Mouse (Mus musculus) midbrain, postnatal 0 days (tissue): Measurements from ENCODE around the gene Slc1a1. TPM values are rescaled to one million over a fixed set of nuclear protein-coding genes. Genes with fewer than 3 reads are reported as not detected.

Experiments
- ATAC-seq: fragments of 200-750 bp; cut with Nextera tagmentation; 2 replicates; pipeline ENCODE4 v1.8.0; 2017; ENCODE audit warnings: moderate number of reproducible peaks, mild to moderate bottlenecking, moderate TSS enrichment, moderate library complexity; ENCODE audit not compliant: low FRiP score
- DNase-seq: peaks from one replicate; pipeline ENCODE4 v3.0.0-alpha.2; 2015; ENCODE audit warnings: low spot score
- H3K27ac ChIP-seq: fragments of 300-500 bp; sonication (generic); 2 replicates; pipeline ENCODE4 v1.5.1; 2014; ENCODE audit warnings: low read depth, mild to moderate bottlenecking, low read length, mixed read lengths
- H3K27me3 ChIP-seq: fragments of 300-500 bp; sonication (generic); 2 replicates; pipeline ENCODE4 v1.6.1; 2014; ENCODE audit warnings: low read length, control low read depth, mixed read lengths; ENCODE audit not compliant: insufficient read depth
- H3K36me3 ChIP-seq: fragments of 300-500 bp; sonication (generic); 2 replicates; pipeline ENCODE4 v1.6.1; 2014; ENCODE audit warnings: low read length, control low read depth, mixed read lengths; ENCODE audit not compliant: insufficient read depth
- H3K4me1 ChIP-seq: fragments of 300-500 bp; sonication (generic); 2 replicates; pipeline ENCODE4 v1.6.1; 2014; ENCODE audit warnings: mild to moderate bottlenecking, control low read depth, antibody characterized with exemption, low read length, mixed read lengths; ENCODE audit not compliant: insufficient read depth
- H3K4me2 ChIP-seq: fragments of 300-500 bp; sonication (generic); 2 replicates; pipeline ENCODE4 v1.6.1; 2014; ENCODE audit warnings: low read depth, mild to moderate bottlenecking, low read length, mixed read lengths; ENCODE audit not compliant: poor library complexity, severe bottlenecking
- H3K4me3 ChIP-seq: fragments of 300-500 bp; sonication (generic); 2 replicates; pipeline ENCODE4 v1.5.1; 2014; ENCODE audit warnings: low read depth, mild to moderate bottlenecking, low read length, moderate library complexity
- H3K9ac ChIP-seq: fragments of 300-500 bp; sonication (generic); replicated peaks from 2 replicates; pipeline ENCODE4 v1.6.1; 2014; ENCODE audit warnings: mild to moderate bottlenecking, low read length, moderate library complexity, mixed read lengths; ENCODE audit not compliant: poor library complexity, severe bottlenecking
- H3K9me3 ChIP-seq: fragments of 300-500 bp; sonication (generic); 2 replicates; pipeline ENCODE4 v1.6.1; 2016; ENCODE audit warnings: low read length, control low read depth
- CTCF ChIP-seq: IDR thresholded peaks from 2 replicates; pipeline ENCODE4 v1.5.1; 2016; ENCODE audit warnings: antibody characterized with exemption, mild to moderate bottlenecking
- WGBS: fragments of 180-500 bp; shearing (Covaris S2); extraction: QIAGEN DNeasy Blood & Tissue Kit; methylation state at CpG from one replicate; pipeline ENCODE4 v1.1.7; 2014; 5-methylcytosine and 5-hydroxymethylcytosine counted together
- polyA plus RNA-seq: library from polyadenylated mRNA; unstranded; fragments of >200 nt; fragmentation: Nextera tagmentation; extraction: Ambion mirVana; gene quantifications from 2 replicates; pipeline ENCODE4 v1.2.1, GENCODE M21; 2015
- total RNA-seq: library from RNA; depleted of rRNA; stranded (reverse); fragments of >200 nt; gene quantifications from 2 replicates; pipeline ENCODE4 v1.2.3, GENCODE M21; 2014

The Slc1a1 gene
- total and polyA plus RNA-seq, 2 experiments from 2014 or later: 51.7 to 85.3 TPM

DNA sequence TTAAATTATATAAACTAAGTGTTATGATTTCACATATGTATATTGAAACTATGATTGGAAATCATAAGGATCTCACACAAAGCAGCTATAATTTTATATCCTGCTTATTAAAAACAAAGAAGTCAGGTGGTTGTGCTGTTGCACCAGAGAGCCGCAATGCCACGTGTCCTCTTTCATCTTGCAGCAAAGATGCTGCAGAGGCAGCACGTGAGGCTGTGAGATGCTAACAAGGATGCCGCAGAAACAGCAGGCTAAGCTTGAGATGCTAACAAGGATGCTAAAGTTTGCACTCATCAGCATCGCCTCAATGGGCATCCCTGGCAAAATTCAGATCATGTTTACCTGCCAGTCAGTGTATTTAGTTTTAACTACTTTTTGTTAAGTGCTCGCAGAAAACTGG lies 34.4 kb upstream of the Slc1a1 start:
- TF ChIP-seq CTCF: no peak
- 34% methylated on average over 6 of the region's 6 CpGs for WGBS
- Histone ChIP-seq H3K27ac (0 out of 2 replicates have a peak overlapping the region, but pooled peaks have one; percentile 3), H3K9ac (no peak overlapping the region), H3K36me3 (no peaks in the 10 kb centered on the region), H3K9me3 (no peaks in the 10 kb centered on the region), H3K4me2 (no peak overlapping the region), H3K4me1 (no peaks in the 10 kb centered on the region), H3K27me3 (no peaks in the 10 kb centered on the region), H3K4me3 (no peak overlapping the region)
- DNase-seq (peak; percentile 71), ATAC-seq (0 out of 2 replicates have a peak, but pooled peaks have one; percentile 68)

DNA sequence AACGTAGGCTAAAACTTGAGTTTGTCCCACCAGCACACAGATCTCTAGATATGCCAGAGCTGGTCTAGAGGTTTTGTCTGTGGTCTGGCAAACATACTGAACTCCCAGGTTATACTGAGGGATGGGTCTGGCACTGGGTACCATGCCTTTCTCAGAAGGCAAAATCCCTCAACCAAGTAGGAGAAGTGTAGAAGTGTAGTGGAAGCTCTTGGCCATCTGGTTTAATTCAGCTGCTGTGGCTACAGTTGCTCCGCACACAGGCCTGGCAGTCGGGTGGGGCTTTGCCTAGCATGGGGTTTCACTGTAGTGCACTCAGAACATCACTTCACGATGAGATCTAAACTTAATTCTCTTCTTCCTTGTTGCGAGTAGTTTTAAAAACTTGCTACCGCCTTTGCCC lies 28.6 kb upstream of the Slc1a1 start:
- Histone ChIP-seq H3K27me3 (no peaks in the 10 kb centered on the region), H3K4me3 (no peak overlapping the region), H3K27ac (no peak overlapping the region), H3K4me2 (no peak overlapping the region), H3K36me3 (no peaks in the 10 kb centered on the region), H3K9me3 (no peaks in the 10 kb centered on the region), H3K9ac (no peak overlapping the region), H3K4me1 (no peaks in the 10 kb centered on the region)
- WGBS: 92% methylated on average over 6 of the region's 6 CpGs
- DNase-seq (no peak), ATAC-seq (no peak)
- no peak for TF ChIP-seq CTCF

- 87% methylated on average over 11 of the region's 11 CpGs for WGBS
- Histone ChIP-seq H3K27ac (no peak overlapping the region), H3K9ac (no peak overlapping the region), H3K27me3 (no peaks in the 10 kb centered on the region), H3K4me3 (no peak overlapping the region), H3K36me3 (no peaks in the 10 kb centered on the region), H3K4me1 (no peaks in the 10 kb centered on the region), H3K9me3 (no peaks in the 10 kb centered on the region), H3K4me2 (no peak overlapping the region)
- DNase-seq (no peak), ATAC-seq (no peak)
- no peak for TF ChIP-seq CTCF
Measured at GRCm38 (mm10) chr19:28806821-28807496, 27.9 kb upstream of the Slc1a1 start.

GRCm38 (mm10) chr19:28807497-28807871 lies 27.4 kb upstream of the Slc1a1 start:
- no peaks in the 10 kb centered on the region for H3K9me3 ChIP-seq
- H3K4me1 ChIP-seq: no peaks in the 10 kb centered on the region
- H3K27me3 ChIP-seq: no peaks in the 10 kb centered on the region
- H3K27ac ChIP-seq: no peak overlapping the region
- no peak for TF ChIP-seq CTCF
- 59% methylated on average over 2 of the region's 2 CpGs for WGBS
- no peak for ATAC-seq
- H3K9ac ChIP-seq: no peak overlapping the region
- H3K36me3 ChIP-seq: no peaks in the 10 kb centered on the region
- no peak overlapping the region for H3K4me3 ChIP-seq
- H3K4me2 ChIP-seq: no peak overlapping the region
- DNase-seq: no peak

DNA sequence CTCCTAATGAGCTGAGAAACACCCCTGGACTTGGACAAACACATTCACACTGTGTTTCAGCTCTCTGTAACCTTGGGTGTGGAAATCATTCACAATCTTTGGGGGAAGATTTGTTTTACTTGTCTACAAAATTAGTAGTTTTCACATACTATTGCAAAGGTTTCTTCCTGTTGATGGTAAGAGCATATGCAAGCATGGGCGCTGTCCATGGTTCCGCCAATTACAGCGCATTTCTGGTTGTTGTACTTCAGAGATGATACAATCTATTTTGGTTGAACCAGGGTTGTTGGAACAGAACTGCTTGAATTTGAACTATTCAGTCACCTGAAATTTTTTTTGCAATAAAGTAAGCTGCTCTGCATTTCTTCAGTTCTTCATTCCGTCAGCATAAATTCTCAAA lies 16.6 kb upstream of the Slc1a1 start:
- DNase-seq (no peak), ATAC-seq (no peak)
- H3K4me1 ChIP-seq: no peaks in the 10 kb centered on the region
- no peak overlapping the region for H3K27ac ChIP-seq
- WGBS: 87% methylated on average over 4 of the region's 4 CpGs
- no peak for TF ChIP-seq CTCF
- no peaks in the 10 kb centered on the region for H3K27me3 ChIP-seq
- H3K36me3 ChIP-seq: no peaks in the 10 kb centered on the region
- no peak overlapping the region for H3K4me3 ChIP-seq
- H3K9ac ChIP-seq: no peak overlapping the region
- no peaks in the 10 kb centered on the region for H3K9me3 ChIP-seq
- no peak overlapping the region for H3K4me2 ChIP-seq

GRCm38 (mm10) chr19:28827697-28828328 lies 7.0 kb upstream of the Slc1a1 start:
- DNase-seq: peak; percentile 50
- peak overlapping the region; percentile 39 for H3K4me2 ChIP-seq
- no peak for TF ChIP-seq CTCF
- H3K27ac ChIP-seq: no peak overlapping the region
- no peak for ATAC-seq
- H3K4me1 ChIP-seq: peaks cover 3% of the 10 kb centered on the region; the same call in 1 of the 2 replicates
- H3K27me3 ChIP-seq: no peaks in the 10 kb centered on the region
- no peak overlapping the region for H3K4me3 ChIP-seq
- H3K36me3 ChIP-seq: no peaks in the 10 kb centered on the region
- no peaks in the 10 kb centered on the region for H3K9me3 ChIP-seq
- WGBS: 19% methylated on average over 15 of the region's 15 CpGs
- no peak overlapping the region for H3K9ac ChIP-seq
